Mouse (Mus musculus) forelimb bud, embryonic 11.5 days (tissue): ENCODE data around the gene Phlda3.

Source experiments
- DNase-seq: peaks from one replicate; pipeline ENCODE4 v3.0.0-alpha.2; 2012; ENCODE audit warnings: low read depth, low spot score

The Phlda3 gene

DNA sequence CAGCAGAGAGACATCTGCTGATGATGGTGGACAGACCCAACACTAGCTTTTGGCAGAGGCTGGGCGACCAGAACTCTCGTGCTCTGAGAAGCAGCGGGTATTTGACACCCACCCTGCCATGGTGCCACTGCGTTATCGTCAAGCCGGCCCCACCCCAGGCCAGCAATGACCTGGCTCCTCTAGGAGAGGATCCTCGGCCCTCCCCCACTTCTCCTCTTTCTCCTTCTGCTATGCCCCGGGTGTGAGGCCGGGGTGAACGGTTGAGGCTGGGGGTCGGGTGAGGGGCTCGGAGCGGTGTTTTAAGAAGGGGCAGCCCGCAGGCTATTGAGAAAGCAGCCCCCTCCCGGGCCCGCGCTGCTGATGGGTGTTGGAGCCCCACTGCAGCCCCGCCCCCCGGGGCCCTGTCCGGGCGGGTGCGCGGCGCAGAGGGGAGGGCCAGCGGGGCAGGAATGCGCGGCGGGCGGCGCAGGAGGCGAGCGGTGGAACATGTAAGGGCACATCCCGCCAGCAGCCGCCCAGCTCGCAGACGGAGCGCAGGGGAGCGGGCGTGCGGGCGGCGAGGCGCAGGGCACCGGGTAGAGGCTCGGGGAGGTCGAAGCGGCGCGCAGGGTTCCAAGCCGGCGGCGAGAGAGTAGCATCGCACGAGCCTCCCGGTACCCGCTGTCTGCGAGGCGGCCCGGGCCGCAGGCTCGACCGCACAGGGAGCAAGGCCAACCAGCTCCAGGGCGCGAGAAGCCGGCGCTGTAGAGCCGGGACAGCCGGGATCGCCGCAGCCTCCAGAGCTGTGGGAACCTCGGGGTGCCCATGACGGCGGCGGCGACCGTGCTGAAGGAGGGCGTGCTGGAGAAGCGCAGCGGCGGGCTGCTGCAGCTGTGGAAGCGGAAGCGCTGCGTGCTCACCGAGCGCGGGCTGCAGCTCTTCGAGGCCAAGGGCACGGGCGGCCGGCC, at the start of gene Phlda3:
Gene Phlda3, plus strand, starts transcription at position 475 of the 947 bp plus-strand sequence.
- peak; percentile 52 for DNase-seq

GRCm38 (mm10) chr1:135719486-135719885, 46.4 kb upstream of the Phlda3 start:
- DNase-seq: peak; percentile 85

DNA sequence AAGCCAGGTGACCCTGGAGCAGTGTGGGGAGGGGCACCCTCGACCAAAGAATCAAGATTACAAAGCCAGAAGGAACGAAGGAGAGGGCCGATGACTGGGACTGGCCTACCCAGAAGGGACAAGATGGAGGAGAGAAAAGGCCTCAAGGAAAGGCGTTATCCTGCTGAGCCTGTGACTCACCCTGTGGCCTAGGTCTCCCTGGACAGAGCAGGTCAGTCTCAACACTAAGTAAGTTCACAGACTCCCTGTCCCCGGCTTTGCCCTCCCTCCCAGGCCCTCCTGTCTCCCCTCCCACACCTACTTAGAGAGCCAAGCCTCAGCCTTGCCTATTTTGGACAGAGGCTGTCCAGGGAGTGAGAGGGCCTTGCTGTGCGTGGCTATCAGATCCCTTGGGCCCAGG, 45.9 kb upstream of the Phlda3 start, which contains the start of gene Csrp1:
Gene Csrp1, plus strand, starts transcription at position 79 of the 400 bp plus-strand sequence.
- no peak for DNase-seq

- DNase-seq: no peak
Observed at GRCm38 (mm10) chr1:135723016-135723415, 42.9 kb upstream of the Phlda3 start.

DNA sequence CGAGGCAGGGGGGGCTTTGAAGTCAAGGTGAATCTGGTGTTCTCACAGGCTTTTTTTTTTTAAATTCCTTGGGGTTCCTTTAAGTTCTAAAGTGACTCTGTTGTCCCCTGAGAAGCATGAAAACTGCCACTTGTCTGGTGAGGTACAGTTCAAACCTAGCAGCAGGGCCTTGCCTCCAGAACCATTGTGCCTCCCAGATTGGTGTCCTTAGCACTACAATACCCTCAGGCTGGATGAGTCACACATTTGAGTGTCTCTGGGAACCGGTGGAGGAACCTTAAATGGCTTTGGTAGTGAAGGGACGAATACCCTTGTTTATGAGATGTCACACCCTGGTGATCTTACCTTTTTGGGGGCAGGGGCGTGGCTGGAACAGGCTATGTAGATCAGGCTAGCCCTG, 41.8 kb upstream of the Phlda3 start:
- DNase-seq: no peak

DNA sequence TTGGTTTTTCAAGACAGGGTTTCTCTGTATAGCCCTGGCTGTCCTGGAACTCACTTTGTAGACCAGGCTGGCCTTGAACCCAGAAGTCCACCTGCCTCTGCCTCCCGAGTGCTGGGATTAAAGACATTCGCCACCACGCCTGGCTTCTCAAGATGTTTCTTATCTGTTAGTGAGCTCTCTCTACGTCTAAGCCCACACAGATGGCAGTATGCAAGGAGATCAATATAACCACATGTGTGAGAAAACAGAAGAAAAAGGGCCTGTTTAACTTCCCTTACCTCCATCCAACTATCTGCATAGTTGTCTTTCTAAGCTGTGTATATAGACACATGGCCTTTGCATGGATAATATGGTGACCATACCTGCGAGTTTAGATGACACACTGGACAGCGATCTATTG, 40.6 kb upstream of the Phlda3 start:
- DNase-seq: no peak

DNA sequence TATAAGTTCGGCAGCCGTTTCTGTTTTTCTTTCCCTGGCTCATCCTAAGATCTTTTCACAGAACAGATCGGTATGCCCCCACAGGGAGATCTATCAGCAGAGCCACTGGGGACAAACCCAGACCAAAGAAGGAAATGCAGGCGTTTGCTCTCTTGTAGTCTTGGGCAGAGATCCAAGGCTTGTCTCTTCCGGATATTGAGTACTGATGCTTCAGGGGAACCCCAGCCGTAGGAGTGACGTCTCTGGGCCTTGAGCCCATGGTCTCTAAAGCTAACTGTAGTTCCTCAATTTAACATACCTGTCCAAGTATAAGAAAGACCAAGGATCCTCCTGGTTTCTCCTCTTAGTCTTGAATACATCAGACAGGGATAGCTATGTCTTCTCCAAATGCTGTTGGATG, 40.0 kb upstream of the Phlda3 start:
- DNase-seq: no peak

DNA sequence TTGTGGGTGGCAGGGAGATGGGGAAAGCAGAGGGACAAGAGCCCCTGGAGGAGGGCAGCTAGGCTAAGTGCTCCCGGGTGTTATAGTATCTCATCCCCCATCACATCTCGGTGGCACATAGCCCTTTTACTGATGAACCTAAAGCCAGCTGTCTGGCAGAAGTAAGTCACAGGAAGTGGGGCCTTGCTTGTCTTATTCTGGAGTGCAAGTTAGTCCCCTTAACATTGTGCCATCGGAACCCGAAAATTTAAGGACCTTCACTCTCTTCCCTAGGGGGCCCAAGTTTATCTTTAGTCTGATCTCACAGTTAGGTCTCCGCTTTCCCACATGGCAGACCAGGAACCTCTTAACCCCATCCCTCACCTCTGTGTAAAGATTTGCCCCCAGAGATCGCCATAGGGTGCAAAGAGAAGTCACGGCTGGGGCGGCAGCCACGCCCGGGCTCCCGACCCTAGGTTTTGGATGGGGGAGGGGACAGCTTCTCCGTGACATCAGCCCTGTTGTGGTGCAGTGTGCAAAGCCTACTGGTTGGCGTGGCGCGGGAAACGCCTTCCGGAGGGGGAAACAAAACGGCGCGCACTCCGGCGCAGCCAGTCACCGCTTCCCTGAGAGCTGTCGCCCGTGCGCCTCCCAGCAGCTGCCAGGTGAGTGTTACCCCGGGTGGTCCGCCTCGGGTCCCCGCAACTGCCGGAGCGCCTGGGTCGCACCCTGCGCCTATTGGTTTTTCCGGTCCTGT, 37.1 kb upstream of the Phlda3 start:
- peak; percentile 90 for DNase-seq

DNA sequence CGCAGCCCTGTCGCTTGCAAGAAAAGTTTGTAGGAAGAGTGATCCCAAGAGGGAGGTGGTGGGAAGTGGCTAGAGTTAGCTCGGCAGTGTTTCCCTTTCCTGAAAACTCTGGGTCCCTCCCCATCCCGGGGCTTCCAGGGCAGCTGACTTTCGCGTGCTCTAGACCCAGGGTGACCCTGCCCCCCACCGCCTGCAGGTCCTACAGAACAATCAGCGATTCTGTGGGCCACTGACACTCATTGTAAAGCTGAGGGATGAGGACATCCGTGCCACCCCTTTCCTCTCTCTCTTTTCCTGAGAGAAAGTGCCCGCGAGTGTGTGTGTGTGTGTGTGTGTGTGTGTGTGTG, 36.6 kb upstream of the Phlda3 start:
- no peak for DNase-seq

DNA sequence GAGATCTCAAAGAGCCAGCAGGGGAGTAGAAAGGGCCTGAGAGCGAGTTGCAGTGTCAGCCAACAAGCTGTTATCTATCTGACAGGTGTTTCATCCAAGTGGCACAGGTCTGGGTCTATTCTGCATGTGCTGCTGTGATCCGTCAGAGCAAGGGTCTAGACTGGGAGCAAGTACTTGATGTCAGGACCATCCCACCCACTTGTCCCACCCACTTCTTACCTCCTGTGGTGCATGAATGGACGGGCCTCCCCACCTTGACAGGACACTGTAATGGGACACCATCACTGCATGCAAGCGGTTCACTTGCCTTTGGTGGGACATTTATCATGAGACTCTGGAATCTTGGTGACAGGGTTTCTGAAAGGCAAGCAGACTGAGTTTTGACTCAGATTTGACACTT, 36.1 kb upstream of the Phlda3 start:
- no peak for DNase-seq

DNA sequence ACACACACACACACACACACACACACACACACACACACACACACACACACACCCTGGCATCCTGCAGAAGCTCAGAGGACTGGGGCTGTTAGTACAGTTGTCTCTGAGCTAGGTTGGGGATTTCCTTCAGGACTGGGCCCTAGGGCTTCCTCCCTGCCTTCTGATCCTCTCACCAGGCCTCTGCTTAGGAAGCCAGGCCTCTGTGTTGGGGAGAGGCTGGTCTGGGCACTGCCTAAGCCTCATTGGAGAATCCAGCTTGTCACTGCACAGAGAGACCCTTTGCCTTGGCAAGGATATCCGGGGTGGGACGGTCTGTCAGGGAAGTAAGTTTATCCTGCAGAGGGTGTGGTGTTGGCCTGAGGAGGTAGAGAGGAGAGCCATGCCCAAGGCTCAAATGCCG, 35.6 kb upstream of the Phlda3 start:
- no peak for DNase-seq

DNA sequence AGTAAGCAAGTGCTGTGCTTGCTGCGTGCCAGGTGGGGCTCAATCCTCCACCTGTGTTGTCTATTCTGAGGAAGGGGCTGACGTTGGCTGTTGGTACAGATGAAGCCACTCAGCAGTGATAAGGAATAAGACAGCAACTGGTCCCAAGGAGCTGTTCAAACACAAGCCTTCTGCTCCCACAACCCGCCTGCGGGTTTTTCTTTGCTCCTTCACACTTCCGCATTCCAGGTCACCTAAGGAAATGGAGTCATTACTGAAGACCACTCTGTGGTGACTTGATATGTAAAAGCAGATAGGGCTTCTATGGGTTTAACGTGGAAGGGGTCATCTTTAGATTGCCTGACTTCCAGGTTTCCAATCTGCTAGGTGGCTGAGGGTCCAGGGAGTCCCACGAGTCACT, 34.5 kb upstream of the Phlda3 start:
- no peak for DNase-seq

DNA sequence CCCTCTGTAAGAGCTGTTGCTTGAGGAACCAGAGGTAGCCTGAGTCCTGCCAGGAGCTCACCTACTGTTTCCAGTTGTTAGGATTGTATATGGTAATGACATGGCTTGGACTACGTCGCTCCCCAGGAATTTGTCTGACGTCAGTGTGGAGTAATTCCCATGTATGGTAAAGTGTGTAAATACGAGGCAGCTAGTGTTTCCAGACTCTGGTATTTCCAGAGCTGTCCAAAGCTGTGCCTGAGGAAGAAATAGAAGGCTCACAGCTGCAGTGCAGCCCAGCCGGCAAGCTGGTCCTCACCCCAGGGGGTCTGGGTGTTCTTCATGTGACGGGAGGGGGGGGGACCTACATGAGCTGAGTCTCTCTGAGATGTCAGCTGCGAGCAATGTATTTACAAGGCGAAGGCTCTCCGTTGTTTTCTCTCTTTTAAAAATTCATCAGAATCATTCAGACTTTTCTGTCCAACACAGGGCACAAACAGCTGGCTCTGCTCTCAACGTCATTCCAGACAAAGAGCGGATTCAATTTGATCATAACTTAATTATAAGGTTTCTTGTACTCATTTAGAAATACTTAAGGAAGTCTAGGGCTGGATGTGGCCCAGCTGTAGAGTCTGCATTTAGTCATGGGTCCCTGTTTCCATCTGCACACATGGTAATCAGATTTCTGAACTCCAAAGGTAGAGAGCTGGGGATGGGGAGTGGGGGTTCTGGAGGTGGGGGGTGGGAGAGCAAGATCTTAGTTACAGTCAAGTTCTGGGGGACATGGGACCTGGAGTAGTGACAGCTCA, 33.8 kb upstream of the Phlda3 start:
- DNase-seq: peak; percentile 85

GRCm38 (mm10) chr1:135734225-135734937, 31.5 kb upstream of the Phlda3 start:
- no peak for DNase-seq

- DNase-seq: no peak
Observed at GRCm38 (mm10) chr1:135735460-135735859, 30.5 kb upstream of the Phlda3 start.

DNA sequence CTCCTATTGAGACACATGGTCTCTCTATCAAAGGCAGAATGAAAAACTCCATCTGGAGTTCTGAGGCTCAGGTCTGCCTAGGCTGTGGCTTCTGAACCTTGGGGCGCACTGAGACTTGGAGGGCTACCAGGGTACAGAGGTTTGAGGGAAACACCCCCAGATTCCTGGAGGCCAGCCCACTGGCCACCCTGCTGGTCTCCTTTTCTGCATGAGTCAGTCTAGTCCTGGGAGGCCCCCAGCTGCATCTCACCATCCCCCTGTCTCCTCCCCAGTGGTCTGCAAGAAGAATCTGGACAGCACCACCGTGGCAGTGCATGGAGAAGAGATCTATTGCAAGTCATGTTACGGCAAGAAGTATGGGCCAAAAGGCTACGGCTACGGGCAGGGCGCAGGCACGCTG, 20.9 kb upstream of the Phlda3 start:
- DNase-seq: no peak

DNA sequence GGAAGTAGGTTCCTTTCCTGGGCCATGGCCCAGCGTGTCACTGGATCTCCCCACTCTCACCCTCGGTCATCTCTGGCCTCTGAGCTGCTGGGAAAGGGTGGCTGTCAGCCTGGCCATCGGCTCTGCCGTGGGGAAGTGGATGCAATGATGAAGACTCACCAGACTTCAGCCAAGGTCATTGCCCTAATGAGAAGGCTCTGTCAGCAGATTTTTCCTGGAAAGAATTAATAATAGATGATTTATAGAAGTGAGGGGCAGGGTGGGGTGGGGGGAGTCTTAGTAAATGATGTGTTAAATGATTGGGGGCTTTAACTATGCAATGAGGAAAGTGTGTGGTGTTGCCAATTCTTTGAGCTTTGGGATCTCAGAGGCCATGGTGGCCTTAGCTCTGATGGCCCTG, 19.7 kb upstream of the Phlda3 start:
- no peak for DNase-seq

- DNase-seq: peak; percentile 96
Observed at GRCm38 (mm10) chr1:135752737-135753348, 13.1 kb upstream of the Phlda3 start.

- DNase-seq: no peak
Observed at GRCm38 (mm10) chr1:135755287-135755686, 10.6 kb upstream of the Phlda3 start.

DNA sequence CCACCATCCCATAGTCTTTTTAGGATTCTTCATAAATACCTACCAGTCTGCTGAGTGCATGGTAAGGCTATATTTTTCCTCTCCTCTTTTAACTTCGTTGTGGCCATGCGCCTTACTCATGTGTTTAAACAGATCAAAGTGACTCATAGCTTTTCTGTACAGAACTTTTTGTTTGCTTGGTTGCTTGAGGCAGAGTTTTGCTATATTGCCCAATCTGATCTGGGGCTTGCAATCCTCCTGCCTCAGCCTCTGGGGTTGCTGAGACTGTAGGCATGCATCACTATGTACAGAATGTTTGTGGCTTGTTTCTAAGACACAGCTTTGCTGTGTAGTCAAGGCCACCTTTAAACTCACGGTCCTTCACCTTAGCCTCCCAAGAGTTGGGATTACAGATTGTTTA, 10.0 kb upstream of the Phlda3 start:
- no peak for DNase-seq

- DNase-seq: no peak
Observed at GRCm38 (mm10) chr1:135757287-135757686, 8.6 kb upstream of the Phlda3 start.
